Mouse (Mus musculus) duodenum, adult 2 months (tissue): Measurements from ENCODE around the gene H1f0. TPM values are rescaled to one million over a fixed set of nuclear protein-coding genes. Genes with fewer than 3 reads are reported as not detected.

Experiments
- polyA plus RNA-seq: library from polyadenylated mRNA; depleted of rRNA; stranded (reverse); fragments of >200 nt; gene quantifications from 2 replicates; pipeline ENCODE4 v1.2.3, GENCODE M21; 2012; ENCODE audit warnings: low replicate concordance; rRNA removed

Gene H1f0
- 146 and 201 TPM in 2 replicates for polyA plus RNA-seq

DNA sequence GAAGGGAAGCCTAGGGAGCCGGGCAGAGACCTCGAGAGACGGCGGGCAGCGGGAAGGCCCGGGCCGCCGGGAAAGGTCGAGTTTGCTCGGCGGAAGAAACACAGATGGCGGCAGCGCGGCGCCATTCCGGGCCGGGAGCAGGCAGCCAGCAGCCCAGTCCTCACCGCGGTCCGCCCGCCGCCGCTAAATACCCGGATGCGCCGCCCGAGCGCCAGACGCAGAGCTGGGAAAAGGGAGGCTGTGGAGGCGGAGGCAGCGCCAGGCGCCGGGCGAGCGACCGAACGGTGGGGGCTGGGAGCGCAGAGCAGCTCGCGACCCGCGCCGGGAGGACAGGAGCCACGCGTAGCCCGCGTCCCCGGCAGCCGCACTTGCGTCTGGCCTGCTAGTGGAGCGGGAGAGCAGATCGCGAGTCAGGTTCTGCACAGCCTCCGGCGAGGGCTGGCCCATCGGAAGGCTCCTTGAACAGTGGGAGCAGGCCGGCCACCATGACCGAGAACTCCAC lies at the start of gene H1f0:
H1f0 (plus strand) TSS at position 214 of the 502 bp plus-strand sequence.

DNA sequence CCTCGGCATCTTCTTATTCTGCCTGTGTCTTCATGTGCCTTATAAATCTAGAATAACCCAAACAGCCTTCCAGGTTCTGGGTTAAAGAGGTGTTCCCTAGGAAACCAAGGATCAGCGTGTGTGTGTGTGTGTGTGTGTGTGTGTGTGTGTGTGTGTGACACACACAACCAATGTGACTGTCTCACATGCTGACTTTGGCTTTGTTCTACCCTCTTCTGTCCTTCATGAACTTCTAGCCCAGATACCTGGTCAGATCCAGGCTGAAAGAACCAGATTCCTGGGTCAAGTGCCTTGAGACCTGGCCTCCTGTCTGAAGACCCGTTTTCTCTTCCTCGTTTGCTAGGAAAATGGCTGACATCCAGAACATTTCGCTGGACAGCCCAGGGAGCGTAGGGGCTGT lies 13.3 kb downstream of the H1f0 start, which contains the start of gene Galr3:
Galr3 (plus strand) TSS at position 301 of the 400 bp plus-strand sequence.

DNA sequence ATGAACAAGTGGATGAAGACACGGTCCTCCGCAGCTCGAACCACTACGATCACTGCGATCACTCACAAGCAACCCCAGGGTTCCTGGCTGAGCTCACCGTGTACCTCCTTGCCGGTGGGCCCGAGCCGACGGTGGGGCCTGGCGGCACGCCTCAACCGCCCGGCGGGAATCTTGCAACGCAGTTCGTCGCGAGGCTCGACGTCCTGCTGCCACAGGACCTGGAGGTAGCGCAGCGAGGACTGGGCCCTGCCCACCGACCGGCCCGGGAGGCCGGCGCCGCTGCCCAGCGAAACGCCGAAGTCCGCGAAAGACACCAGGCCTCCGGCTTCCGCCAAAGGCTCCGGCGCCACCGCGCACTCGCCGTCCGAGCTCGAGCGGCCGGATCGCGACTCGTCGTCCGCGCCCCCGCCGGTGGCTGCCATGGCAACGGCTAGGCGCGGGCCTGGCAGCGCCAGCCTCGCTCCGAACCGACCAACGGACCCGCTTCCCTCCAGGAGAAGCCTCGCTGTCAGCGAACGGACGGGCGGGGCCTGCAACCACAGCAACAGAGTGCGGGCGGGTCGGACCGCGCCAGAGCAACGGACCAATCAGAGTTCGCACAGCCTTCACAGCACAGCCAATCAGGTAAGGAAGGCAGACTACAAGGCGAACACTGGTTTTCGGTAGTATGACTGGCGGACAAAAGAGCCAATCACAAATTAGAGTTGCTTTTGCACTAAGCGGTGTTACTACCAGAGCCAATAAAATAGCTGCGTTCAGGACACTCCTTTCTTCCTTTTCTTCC lies 34.3 kb downstream of the H1f0 start, which contains the start of gene Ankrd54:
Ankrd54 (minus strand) TSS at position 518 of the 784 bp plus-strand sequence.

DNA sequence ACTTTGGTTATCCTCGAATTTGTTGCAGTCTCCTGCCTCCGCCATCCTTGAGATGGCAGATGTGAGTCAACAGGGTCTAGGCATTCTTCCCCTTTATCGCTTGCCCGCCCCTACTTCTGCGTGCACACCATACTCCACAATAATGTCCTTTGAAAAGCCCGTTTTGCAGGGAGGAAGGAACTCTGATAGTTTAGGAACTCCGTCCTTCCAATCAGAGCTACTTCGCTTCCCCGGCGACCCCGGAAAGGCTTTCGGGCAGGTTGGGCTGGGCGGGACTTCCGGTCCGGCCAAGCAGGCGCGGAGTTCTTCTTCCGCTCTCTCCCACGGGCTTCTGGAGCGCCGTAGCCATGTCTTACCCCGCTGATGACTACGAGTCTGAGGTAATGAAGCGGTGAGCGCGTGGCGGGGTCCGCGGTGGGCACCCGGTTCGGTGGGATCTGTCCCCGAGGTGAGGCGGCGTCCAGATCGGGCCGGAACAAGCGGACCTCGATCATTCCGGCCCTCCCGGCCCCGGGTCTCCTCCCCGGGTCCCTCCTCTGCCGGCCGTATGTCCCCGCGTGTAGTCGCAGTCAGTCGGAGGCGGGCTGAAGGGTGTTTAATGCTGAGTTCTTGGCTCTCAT lies 46.8 kb downstream of the H1f0 start, which contains the start of gene Eif3l:
Eif3l (plus strand) TSS at position 267 of the 620 bp plus-strand sequence.

Other genes starting within 250 kb of the H1f0 start
- gene Card10, start 225.4 kb upstream of the H1f0 start, polyA plus RNA-seq: 19.8 and 24.8 TPM in 2 replicates
- 22.7 and 43.2 TPM in 2 replicates for gene Cdc42ep1, start 185.8 kb upstream of the H1f0 start, polyA plus RNA-seq
- 1,850 and 2,238 TPM in 2 replicates for gene Lgals2, start 172.9 kb upstream of the H1f0 start, polyA plus RNA-seq
- gene Gga1, start 151.3 kb upstream of the H1f0 start, polyA plus RNA-seq: 106 and 145 TPM in 2 replicates
- 0.12 and 0.13 TPM in 2 replicates for gene Gm49510, start 128.8 kb upstream of the H1f0 start, polyA plus RNA-seq
- 58.0 and 64.8 TPM in 2 replicates for gene Sh3bp1, start 128.7 kb upstream of the H1f0 start, polyA plus RNA-seq
- gene Pdxp, start 114.5 kb upstream of the H1f0 start, polyA plus RNA-seq: 3.9 and 4.0 TPM in 2 replicates
- 75.9 and 89.4 TPM in 2 replicates for gene Lgals1, start 101.7 kb upstream of the H1f0 start, polyA plus RNA-seq
- 11.1 and 12.5 TPM in 2 replicates for gene Nol12, start 93.5 kb upstream of the H1f0 start, polyA plus RNA-seq
- 49.7 and 55.3 TPM in 2 replicates for gene Triobp, start 80.7 kb upstream of the H1f0 start, polyA plus RNA-seq
- 8.1 and 19.3 TPM in 2 replicates for gene Galr3, start 13.4 kb downstream of the H1f0 start, polyA plus RNA-seq
- gene Ankrd54, start 34.4 kb downstream of the H1f0 start, polyA plus RNA-seq: 138 and 175 TPM in 2 replicates
- 66.9 and 77.4 TPM in 2 replicates for gene Eif3l, start 46.7 kb downstream of the H1f0 start, polyA plus RNA-seq
- gene Micall1, start 80.4 kb downstream of the H1f0 start, polyA plus RNA-seq: 19.0 and 20.5 TPM in 2 replicates
- 39.5 and 50.7 TPM in 2 replicates for gene Polr2f, start 112.6 kb downstream of the H1f0 start, polyA plus RNA-seq
- 0.91 and 1.4 TPM in 2 replicates for gene 1700088E04Rik, start 112.8 kb downstream of the H1f0 start, polyA plus RNA-seq
- 2.8 and 3.6 TPM in 2 replicates for gene Sox10, start 136.8 kb downstream of the H1f0 start, polyA plus RNA-seq
- gene Pick1, start 200.7 kb downstream of the H1f0 start, polyA plus RNA-seq: 26.4 and 32.8 TPM in 2 replicates
- 0.09 TPM in 1 of 2 replicates, not detected in the other for gene Gm49486, start 200.9 kb downstream of the H1f0 start, polyA plus RNA-seq
- 0.78 and 2.5 TPM in 2 replicates for gene Slc16a8, start 226.3 kb downstream of the H1f0 start, polyA plus RNA-seq